Mouse (Mus musculus): ENCODE data around the gene Hddc3.
"Not testable (repeated sequence)": the region's sequence is repeated elsewhere in the genome, so short reads cannot be mapped to it uniquely, and the experiment has no call there.

The Hddc3 gene

GRCm38 (mm10) chr7:80369967-80370431 is 27.1 kb downstream of the Hddc3 start:
- DNase-seq (ENCODE audit: low read depth, low spot score), result no peak

GRCm38 (mm10) chr7:80370649-80371040 is 27.7 kb downstream of the Hddc3 start:
- peak; percentile 32 for DNase-seq (ENCODE audit: low read depth, low spot score)

GRCm38 (mm10) chr7:80371041-80371751 is 28.3 kb downstream of the Hddc3 start, which contains the start of gene Man2a2:
Gene Man2a2, minus strand, starts transcription at chr7:80371375.
- DNase-seq (ENCODE audit: low read depth, low spot score), result peak; percentile 46

- DNase-seq (ENCODE audit: low read depth, low spot score), result no peak
These were observed 29.3 kb downstream of the Hddc3 start for GRCm38 (mm10) chr7:80372166-80372565.

- no peak for DNase-seq (ENCODE audit: low read depth, low spot score)
These were observed 29.8 kb downstream of the Hddc3 start for GRCm38 (mm10) chr7:80372667-80373066.

- DNase-seq (ENCODE audit: low read depth, low spot score), result no peak
These were observed 30.4 kb downstream of the Hddc3 start for GRCm38 (mm10) chr7:80373352-80373751.

- no peak for DNase-seq (ENCODE audit: low read depth, low spot score)
These were observed 30.9 kb downstream of the Hddc3 start for GRCm38 (mm10) chr7:80373850-80374249.

DNA sequence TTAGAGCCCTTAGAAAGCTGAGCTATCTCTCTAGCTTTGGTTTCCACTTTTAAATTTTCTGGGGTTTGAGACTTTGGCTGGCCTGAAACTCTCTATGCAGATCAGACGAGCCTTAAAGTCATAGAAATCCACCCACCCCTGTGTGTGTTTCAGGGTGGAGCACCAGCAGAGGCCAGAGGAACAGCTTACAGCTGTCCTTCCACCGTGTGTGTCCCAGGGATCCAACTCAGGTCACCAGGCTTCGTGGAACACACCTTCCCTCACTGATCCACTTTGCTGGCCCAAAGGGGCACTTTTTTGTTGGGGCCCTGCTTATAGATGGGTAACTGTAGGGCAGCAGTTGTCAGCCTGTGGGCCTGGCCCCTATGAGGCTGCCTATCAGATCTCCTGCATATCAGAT is 31.4 kb downstream of the Hddc3 start:
- DNase-seq (ENCODE audit: low read depth, low spot score), result no peak

- no peak for DNase-seq (ENCODE audit: low read depth, low spot score)
These were observed 31.8 kb downstream of the Hddc3 start for GRCm38 (mm10) chr7:80374733-80375132.

- no peak for DNase-seq (ENCODE audit: low read depth, low spot score)
These were observed 32.6 kb downstream of the Hddc3 start for GRCm38 (mm10) chr7:80375376-80376039.

GRCm38 (mm10) chr7:80376192-80376591 is 33.3 kb downstream of the Hddc3 start:
- DNase-seq (ENCODE audit: low read depth, low spot score), result no peak

GRCm38 (mm10) chr7:80377471-80377870 is 34.6 kb downstream of the Hddc3 start:
- DNase-seq (ENCODE audit: low read depth, low spot score), result no peak

- no peak for DNase-seq (ENCODE audit: low read depth, low spot score)
These were observed 36.6 kb downstream of the Hddc3 start for GRCm38 (mm10) chr7:80379531-80379930.

GRCm38 (mm10) chr7:80382919-80383318 is 40.0 kb downstream of the Hddc3 start:
- DNase-seq (ENCODE audit: low read depth, low spot score), result no peak

DNA sequence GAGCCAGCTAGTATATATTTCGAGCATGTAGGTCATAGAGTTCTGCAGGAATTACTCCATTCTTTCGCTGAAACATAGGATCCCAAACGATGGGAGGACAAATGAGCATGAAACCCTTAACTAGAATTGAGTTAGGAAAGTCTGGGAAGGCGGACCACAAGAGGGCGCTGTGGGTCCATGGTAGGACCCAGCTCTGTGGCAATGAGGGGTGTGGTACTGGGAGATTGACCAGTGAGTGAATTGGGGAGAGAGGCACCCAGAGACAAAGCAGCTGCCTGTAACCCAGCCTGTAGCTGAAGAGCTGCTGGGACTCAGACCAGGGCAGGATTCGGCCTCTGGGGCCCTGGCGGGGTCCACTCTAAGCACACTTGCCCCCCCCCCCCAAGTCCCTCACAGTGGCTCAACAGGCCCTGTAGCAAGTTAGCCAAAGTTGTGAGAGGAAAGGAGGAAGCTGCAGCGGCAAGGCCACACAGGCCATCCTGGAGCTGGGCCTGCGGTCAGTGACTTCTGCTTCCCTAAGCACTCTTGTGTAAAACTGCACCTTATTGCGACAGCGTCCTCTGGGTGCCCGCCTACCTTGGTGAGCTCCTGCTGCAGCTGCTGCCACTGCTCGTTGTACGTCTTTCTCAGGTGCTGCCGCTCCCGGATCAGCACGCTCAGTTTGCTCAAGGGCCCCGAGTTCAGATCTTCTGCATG is 43.5 kb downstream of the Hddc3 start:
- peak; percentile 58 for DNase-seq (ENCODE audit: low read depth, low spot score)

DNA sequence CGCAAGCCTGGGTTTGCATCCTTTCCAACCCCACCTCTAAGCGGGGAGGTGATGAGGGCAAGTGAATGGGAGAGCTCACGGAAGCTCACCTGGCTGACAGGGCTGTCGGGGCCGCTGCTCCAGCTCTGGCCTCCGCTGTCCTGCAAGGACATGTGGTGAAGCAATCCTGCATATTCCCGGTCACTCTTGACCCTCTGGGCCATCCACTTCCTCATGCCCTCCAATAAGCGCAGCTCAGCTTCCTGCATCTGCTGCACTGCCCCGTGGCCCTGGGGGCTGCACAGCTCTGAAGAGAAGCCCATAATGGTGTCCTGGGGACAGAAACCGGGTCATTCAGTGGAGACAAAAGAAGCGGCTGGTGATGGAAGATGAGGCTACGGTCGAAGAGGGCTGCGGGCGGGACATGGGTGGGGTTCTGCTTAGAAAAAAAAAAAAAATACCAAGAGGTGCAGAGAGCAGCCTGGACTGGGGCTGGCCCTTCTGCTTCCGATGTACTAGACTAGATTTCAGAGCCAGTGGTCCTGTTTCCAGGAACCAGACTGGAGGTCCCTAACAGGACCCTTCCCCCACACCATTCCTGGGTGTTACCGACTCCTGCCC is 44.2 kb downstream of the Hddc3 start:
- DNase-seq (ENCODE audit: low read depth, low spot score), result no peak

DNA sequence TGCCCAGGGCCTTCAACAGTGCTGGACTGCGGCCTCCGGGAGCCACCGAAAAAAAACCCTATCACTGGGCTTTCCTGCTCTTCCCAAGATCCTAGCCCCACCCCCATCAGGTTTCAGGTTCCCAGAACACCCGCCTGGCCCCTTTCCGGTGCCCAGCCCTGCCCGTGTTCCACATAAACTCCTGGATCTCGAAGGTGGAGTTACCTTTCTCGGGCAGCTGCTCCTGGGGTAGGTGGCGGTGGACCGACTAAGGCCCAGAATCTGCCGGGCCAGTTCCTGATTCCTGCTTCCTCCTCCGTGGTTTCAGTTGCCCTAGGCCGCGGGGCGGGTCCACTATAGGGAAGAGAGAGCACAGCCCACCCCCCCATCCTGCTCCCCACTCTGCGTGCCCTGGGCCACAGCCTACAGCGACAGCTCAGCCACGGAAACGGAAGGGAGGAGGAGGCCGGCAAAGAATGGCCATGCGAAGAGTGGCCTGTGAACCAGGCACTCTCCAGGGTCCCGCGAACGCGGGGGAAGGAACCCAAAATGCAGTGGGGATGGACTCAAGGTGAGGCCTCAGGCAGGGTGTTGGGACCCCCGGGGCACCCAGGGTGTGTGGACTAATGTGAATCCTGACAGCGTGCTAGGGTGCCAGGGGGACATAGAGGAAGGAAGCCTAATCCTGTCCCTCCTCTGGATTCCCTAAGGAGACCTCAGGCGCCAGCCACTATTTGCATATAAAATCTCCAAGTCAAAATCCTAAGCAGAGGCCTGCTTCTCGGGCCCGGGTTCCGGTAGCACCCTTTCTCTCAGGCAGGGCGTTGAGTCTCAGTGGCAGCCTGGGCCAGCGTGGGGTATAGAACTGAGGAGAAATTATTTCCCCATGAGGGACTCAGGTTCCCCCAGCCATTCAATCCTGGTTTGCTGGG is 45.0 kb downstream of the Hddc3 start, which contains the start of gene Fes:
Gene Fes, minus strand, starts transcription at position 314 of the 911 bp plus-strand sequence.
- no peak for DNase-seq (ENCODE audit: low read depth, low spot score)

DNA sequence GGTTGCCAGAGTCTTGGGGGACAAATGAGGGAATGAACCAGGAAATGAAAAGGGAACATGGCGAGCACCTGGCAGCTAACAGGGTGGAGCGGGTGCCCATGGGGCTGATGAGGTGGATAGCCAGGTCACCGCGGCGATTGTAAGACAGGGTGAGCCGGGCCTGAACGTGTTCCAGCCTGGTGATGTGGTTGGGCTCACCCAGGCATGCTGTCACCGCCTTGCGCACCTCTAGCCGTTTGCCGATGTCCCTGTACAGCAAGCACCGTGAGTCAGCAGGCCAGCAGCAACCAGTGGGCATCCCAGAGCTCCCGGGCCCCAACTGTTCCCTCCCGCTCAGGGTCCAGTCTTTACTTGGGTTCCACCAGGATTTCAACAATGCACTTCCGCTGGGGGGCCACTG is 49.2 kb downstream of the Hddc3 start:
- no peak for DNase-seq (ENCODE audit: low read depth, low spot score)

DNA sequence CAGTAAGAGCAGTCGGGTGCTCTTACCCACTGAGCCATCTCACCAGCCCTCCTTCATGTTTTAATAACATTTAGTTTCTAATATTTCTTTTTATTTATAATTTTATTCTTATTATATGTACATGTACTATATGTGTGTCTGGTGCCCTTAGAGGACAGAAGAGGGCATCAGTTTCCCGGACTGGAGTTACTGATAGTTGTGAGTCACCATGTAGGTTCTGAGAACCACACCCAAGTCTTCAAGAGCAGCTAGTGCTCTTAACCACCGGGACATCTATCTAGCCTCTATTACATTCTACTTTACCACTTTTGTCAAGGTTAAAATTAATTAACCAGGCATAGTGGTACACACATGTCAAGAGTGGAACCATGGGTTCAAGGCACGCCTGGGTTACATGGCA is 51.7 kb downstream of the Hddc3 start:
- no peak for DNase-seq (ENCODE audit: low read depth, low spot score)

GRCm38 (mm10) chr7:80396427-80396826 is 53.5 kb downstream of the Hddc3 start:
- not testable (repeated sequence) for DNase-seq (ENCODE audit: low read depth, low spot score)

DNA sequence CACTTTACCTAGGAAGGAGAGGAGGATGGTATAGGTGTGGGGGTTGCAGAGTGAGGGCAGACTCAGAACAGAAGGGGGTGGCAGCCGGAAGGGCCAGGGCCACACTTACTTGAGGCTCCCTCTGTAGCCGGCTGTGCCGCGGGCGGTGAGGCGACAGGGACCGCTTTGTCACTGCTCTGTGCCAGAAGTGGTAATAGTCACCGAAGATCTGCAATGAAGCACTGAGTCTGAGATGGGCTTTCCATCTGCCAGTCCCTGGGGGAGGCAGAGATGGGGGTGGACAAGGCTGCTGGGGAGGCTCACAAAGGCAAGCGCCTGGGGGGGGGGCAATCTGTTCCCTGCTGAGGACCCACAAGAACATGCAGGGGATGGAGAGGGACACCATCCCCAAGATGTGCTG is 55.1 kb downstream of the Hddc3 start:
- no peak for DNase-seq (ENCODE audit: low read depth, low spot score)
